Mouse (Mus musculus): Measurements from ENCODE around the gene Stip1.

Gene Stip1

DNA sequence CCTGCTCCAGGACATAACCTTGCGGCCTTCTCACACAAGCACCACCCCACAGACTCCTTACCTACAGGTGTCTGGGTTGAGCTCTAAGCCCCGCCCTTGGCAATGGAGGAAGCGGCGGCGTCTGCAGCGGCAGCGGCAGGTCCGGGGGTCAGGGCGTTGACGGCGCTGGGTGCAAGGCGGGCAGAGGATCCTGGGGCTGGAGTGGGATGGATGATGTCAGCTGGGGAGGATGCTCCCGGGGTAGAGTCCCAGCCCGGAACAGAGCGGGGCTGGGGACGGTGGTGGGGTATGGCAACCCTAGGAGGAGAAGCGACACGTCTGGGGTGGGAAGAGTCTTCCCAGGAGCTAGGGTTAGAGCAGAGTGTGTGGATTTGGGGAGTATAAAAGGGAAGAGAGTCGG is 54.5 kb downstream of the Stip1 start:
- no peak for DNase-seq (ENCODE audit: low read depth, low spot score)

DNA sequence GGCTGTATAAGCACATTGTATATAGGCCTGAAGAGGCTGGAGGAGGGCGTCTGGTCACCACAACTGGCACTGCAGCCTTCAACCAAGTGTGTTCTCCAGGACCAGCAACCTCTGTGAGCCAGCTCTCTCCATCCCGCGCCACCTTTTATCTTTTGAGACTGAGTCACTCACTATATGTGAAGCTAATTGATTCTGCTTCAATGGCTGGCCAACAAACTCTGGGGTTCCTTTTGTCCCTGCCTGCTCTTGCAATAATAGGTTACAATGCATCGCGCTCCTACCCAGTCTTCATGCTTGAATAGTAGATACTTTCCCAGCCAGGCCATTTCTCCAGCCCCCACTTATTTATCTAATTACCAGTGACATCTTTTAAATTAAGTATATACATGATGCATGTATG is 56.1 kb downstream of the Stip1 start:
- no peak for DNase-seq (ENCODE audit: low read depth, low spot score)

DNA sequence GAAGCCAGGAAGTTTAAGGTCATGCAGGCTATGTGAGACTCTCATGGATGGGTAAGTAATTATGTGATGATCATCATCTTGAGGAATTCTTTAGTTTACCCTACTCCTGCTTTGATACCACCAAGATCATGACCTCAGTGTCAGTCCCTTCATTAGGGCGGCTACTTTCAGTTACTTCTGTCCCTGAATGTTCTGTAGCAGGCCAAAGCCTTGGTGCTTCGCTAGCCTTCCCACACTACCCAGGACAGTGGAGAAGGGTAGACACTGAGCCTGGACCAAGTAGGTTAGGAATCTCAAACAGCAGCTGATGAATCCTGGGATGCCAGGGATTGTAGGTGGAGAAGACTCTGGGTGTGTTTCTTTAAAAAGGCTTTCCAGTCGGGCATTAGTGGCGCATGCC is 58.3 kb downstream of the Stip1 start:
- DNase-seq (ENCODE audit: low read depth, low spot score), result no peak

DNA sequence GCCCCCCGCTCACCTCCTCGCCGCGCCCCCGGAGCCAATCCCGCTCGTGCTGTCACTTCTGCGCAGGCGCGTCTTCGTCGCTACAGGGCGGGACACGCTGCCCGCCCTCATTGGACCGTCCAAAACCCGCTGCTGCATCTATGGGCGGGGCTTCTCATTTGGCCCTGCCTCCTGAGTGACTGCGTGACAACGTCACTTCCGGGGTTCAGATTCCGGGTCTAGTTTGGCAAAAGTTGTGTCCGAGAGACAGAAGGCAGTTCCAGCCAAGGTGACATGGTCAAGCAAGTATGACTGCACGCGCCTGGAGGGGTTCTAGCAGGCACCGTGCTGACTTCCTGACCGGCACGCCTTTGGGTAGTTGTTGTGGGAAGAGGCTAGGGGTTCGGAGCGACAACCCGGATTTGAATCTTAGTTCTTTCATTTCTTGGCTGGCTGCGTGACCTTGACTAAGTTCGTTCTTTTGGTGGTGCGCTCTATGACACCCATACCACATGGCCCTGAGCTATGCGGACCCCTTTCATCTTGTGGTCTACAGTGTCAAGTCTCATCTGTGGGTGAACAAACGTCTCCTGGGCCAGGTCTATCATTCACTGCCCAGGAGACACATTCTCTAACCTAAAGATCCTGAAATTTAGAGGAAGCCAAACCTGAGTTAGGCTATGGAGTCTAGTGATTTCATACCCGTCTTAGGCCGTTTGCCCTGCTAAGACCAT is 59.2 kb downstream of the Stip1 start, which contains the start of gene Fkbp2:
TSS of gene Fkbp2 (minus strand) at position 121 of the 713 bp plus-strand sequence.
- DNase-seq (ENCODE audit: low read depth, low spot score), result peak; percentile 99

DNA sequence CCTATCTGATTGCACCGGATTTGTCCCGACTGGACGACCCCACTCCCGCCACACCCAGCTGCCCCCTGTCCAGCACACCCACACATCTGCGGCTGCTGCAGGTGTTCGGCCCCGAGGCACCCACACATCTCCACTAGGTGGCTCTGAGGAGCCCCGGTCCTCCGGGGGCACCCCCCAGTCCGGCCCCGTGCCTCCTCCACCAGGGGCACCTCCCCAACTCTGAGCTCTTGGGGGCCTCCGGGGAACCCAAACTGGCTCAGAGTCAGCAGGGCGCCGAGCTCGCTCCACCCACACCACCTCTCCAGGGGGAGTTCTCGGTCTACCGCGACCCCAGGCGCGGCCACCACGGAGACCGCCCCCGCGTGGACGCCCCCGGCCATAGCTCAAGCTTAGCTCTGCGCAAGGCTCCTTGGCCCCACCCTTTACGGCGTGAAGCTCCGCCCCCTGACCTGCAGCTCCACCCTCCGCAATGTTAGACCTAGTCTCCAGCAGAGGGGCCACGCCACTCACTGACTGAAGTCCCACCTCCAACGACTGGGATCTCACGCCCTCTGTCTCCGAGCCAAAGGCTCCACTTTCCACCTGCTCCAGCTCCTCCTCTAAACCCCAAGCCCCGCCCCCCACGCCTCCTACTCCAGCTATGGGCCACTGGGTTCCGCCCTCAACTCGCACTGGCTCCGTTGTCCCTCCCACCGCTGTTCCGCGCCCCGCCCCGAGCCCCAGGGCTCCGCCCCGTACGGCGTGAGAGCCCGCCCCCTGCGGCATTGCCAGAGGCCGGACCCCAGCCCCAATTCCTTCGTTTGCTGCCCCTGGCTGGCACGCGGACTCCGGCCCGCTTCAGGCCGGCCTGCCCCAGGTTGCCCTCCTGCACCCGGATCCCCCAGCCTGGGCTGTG is 60.0 kb downstream of the Stip1 start:
- peak; percentile 100 for DNase-seq (ENCODE audit: low read depth, low spot score)

DNA sequence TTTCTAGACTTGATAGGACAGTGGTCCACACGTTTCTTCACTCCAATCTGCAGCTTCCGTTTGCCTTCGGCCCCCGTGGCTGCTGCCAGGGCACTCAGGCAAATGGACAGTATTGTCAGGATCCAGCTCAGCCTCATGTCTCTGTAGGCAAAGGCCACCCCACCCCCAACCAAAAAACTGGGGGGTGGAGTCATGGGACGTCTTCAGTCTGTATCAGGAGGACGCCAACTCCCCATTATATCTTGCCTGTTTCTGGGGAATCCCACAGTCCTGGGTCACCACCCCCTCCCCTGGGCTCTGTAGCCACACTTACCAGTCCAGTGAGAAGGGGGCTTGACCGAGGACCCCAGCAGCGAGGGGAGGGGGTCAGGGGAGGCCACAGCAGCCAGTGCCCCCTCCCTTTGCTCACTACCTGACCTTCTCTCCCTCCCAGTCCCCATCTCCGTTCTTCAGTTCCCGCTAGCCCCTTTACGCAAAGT is 60.7 kb downstream of the Stip1 start:
- no peak for DNase-seq (ENCODE audit: low read depth, low spot score)

DNA sequence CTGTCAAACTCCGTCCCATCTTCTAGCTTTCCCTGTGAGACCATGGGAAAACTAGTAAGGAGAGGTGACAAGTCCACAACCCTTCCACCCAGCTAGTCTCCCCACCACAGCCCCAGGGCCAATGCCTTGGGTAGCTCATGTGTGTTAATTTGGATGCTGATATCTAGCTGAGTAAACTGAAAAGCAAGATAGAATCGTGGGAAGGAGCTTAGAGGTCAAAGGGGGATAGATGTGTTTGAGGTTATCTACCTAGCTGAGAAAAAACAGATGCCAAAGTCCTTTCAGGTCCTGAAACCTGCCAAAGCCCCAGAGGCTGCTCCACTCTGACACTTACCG is 61.2 kb downstream of the Stip1 start:
- no peak for DNase-seq (ENCODE audit: low read depth, low spot score)

DNA sequence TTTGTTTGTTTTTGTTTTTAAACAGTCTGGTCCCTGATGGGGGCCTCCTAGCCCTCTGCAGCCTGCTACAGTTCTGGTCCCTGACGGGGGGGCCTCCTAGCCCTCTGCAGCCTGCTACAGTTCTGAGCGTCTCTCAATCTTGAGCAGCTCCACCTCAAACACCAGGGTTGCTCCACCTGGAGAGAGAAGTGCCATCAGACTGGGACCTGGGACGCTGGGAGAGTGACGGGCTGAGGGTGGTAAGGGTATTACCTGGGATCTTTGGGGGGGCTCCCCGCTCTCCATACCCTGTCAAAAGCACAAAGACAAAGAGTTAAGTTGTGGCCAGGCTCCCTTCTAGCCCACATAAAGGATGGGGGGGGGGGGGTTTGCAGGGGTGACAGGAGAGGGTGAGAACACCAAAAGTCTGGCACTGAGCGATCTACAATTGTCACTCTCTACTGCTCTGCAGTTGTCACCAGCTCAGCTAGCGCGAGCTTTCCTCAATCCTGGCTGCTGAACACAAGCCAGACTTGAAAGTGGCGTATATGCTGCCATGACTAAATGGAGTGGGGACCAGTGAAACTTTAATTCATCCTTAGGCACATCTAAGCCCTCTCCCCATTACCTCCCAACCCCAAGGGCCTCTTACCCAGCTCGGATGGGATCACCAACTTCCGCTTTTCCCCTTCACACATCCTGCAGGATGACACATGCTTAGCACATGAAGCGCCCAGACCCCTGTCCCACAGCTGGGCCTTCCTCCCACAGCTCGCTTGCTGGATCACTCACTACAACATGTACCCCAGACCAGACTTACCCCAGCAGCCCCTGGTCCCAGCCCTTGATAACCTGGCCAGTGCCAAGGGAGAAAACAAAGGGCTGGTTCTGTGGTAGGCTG is 61.8 kb downstream of the Stip1 start:
- no peak for DNase-seq (ENCODE audit: low read depth, low spot score)

DNA sequence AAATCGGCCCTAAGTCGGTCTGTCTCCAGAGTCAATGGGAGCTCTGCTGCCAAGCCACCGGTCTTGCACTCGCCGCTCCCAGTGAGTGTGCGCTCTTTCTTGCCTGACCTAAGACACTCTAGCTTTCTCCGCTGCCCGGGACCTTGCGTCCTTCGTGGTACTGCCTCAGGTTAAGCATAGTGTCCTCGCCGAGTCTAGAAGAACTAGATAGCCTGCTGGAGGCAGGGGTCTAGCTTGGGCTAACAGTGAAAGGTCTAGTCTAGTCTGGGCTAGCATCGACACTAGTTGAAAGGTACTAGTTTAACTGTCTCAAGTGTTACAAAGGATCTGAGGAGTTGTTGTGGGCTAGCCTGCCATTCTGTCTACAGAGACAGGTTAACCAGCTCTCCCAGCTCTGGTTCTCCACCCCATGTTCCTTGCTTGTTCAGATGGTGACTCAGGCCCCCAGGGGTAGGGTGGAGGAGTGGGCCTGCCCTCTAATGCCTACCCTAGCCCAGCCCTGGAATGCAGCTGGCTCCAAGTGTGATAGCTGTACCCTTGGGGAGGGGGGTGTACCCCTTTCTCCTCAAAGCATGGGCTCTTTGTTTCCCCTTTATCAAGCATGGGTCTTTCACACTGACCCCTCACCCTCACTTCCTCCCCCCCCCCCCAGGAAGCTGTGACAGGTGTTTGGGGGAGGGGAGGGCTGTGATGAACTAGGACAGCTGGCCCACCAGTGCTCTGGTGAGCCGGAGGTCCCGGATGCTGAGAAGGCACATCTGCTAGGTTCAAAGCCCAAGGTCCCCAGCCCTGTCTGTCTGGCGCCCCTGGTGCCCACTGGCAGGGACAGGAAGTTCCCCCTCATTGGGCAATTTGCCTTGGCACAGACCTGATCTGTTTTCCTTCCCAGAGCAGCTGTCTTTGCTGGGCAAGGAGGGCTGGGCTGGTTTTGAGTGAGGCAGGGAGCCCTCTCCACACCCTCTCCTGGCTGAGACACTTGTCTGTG is 63.9 kb downstream of the Stip1 start, which contains the start of gene Plcb3:
TSS of gene Plcb3 (minus strand) at position 934 of the 985 bp plus-strand sequence.
- peak; percentile 94 for DNase-seq (ENCODE audit: low read depth, low spot score)

DNA sequence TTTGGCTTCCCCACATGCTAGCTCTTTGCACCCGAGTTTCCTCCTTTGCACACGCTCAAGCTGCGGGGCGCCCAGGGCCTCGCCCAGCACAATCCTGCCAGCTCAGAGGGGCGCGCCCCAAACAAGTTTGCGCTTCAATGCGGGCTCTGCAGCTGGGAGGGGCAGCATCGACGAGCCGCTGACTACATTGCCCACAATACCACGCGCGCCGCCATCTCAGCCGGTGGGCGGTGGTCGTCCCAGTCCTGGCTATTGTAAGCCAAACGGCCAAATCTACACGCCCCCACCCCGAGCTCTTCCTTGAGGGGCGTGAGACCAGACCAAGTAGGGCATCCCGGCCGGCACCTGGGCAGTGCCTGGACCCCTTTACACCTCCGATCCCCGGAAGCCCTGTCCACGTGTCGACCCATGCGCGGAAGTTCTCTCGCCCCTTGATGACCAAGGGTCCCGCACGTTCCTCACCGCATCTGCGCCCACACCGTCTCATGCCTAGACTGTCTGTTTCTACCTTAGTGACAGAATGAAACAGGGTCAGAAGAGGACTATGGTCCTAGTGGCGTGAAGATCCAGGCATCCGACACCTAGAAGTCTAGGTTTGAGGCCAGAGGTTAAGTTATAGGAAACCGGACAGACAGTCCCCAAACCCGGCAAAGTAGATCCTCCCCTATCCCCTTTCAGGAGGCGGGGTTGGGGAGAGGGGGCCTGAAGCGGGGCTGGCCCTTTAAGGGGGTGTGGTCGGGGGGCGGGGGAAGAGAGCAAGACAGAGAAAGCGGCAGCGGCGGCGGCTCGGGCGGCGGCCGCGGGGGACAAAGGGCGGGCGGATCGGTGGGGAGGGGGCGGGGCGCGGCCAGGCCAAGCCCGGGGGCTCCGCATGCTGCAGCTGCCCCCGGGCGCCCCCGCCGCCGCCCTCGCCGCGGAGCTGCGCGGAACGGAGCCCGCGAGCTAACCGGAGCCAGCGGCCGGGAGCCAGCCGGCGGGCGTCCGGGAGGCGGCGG is 65.3 kb downstream of the Stip1 start, which contains the start of gene Ppp1r14b:
TSS of gene Ppp1r14b (plus strand) at position 758 of the 995 bp plus-strand sequence.
- peak; percentile 69 for DNase-seq (ENCODE audit: low read depth, low spot score)

DNA sequence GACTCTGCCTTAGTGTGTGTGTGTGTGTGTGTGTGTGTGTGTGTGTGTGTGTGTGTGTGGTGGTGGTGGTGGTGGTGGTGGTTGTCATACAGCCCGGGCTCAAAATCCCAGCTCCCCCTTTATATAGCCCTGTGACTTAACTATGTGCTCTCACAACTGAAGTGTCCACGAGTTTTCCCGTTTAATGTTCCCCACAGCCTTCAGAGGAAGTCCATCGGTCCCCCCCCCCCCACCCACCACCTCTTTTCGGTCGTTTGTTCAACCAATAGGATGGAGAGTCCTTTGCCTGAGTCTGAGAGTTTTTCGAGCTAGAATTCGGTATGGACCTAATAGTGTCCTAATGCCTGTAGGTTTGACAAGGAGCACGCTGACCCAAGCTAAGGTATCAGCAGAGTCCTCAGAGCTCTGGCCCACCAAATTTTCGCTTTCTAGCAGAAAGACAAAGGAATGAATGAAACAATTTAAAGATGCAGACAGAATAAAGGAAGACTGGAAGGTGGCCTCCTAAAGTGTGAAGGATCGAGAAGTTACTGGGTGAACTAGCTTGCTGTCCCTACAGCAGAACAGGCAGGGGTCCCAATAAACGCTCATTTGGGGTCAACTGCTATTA is 66.1 kb downstream of the Stip1 start:
- no peak for DNase-seq (ENCODE audit: low read depth, low spot score)

DNA sequence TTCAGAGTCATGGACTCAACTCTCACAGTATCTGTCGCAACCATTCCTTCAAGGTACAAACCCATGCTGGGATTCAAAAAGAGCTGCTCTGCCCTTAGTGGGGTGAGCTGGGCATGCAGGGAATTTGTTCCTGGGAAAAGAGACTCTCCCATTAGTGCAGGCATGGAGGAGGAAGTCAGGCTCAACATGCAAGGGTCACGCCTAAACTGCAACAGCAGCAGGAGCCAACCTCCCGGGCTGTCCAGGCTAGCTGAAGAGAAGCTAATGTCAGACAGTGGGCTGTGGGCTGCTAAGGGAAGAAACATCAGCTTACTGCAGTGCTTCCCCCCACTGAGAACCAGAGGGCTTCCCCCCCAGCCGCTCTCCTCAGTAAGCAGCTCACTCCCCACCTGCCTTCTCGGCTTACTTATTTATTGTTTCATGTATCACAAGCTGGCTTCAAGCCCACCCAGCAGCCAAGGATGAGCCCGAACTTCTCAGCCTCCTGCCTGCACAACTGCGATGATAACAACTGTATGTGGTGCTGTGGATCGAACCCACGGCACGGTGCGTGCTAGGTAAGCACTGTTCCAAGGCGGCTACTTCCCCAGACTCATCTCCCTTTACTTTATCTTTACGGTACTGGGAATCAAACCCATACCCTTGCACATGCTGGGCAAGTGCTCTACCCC is 67.4 kb downstream of the Stip1 start:
- DNase-seq (ENCODE audit: low read depth, low spot score), result no peak

DNA sequence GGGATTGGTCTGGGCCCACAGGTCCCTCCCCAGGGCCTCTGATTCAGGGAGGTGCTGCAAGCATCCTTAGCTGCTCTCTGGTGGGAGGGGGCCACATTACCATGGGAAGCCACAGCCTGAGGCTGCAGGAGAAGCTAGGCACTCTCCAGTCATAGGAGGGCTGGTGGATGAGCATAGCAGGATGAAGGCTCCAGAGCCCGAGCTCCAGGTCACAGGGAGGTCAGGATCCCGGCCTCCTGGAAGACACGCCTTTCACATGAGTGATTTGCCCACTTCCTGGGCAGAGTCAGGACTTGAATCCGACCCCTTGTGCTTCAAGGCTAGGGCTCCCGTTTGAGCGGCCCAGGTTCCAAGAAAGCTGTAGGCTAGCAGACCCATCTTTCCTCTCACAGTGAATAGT is 68.1 kb downstream of the Stip1 start:
- DNase-seq (ENCODE audit: low read depth, low spot score), result no peak

Measured in skeletal muscle tissue, adult 2 months (tissue).